Mouse (Mus musculus): ENCODE measurements around the gene Ttc3.
A peak's percentile ranks its signal among the peaks of the same experiment; 100 is the strongest.
"Not testable (repeated sequence)": the region's sequence is repeated elsewhere in the genome, so short reads cannot be mapped to it uniquely, and the experiment has no call there.

Ttc3 gene

DNA sequence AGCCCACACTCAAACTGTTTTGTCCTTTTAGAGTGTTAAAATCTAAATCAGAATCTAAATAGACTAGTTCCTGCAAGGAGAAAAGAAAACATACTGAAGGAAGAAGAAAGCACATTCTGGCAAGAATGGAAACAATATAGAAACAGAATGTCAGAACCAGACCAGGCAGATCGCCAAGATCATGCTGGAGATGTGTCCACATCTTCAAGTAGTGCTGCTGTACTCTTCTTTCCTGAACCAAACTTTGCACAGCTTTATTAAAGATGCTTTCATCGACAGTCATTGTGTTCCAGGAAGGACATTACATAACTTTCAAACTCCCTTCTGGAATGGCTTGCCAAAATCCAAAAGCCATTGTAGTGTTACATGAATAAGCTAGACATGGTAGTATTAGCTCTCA, 66.4 kb downstream of the Ttc3 start:
- DNase-seq, result no peak

DNA sequence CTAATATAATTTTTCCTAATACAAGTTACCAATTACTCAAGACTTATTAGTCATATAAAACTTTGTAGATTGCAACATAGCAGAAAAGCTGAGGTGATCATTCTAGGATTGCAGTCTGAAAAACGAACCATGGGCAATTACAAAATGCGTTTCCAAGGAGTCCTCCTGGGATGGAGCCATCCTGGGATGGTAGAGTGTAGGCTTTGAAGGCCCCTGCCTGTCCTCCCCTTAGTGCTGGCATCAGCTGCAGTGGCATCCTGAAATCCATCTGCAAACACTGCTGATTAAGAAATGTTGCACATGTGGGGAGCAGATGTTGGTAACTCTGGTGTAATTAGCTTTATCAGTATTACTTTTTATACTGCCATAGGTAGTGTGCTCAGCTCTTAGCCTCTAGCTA, 70.9 kb downstream of the Ttc3 start:
- DNase-seq, result no peak

DNA sequence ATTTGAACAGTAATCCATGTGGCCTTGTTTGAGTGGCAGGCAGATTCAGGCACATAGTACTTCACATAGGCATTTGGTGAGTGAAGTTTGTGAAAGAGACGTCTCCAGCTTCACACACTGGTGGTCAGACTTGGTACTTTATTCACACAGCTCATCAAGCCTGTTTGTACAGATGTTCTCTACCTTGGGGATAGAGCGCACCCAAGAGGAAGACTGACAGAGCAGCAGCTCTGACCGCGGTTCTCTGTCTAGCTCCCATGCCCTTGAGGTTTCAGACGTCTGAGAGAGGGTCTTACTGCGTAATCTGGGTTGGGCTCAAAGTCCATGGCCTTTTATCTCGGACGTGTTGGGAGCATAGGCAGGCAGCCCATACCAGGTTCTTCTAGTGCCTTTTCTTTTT, 78.7 kb downstream of the Ttc3 start:
- no peak for DNase-seq

DNA sequence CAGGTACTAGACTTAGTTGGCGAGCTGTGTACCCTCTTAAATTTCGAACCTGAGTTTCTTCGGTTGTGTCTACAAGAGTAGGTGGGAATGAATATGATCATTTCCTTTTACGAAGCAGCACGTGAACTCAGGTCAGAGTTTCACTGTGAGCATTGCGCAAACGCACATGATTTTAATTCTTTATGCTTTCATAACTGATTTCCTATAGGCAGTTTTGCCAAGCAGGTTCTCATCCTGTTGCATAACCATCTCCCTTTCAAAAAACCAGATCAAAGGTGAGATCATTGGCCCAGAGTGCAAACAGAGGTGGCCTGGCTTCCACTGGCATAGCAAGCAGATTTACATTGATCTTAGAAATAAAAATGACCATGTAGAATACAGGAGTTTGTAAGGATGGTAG, 79.2 kb downstream of the Ttc3 start:
- no peak for DNase-seq

DNA sequence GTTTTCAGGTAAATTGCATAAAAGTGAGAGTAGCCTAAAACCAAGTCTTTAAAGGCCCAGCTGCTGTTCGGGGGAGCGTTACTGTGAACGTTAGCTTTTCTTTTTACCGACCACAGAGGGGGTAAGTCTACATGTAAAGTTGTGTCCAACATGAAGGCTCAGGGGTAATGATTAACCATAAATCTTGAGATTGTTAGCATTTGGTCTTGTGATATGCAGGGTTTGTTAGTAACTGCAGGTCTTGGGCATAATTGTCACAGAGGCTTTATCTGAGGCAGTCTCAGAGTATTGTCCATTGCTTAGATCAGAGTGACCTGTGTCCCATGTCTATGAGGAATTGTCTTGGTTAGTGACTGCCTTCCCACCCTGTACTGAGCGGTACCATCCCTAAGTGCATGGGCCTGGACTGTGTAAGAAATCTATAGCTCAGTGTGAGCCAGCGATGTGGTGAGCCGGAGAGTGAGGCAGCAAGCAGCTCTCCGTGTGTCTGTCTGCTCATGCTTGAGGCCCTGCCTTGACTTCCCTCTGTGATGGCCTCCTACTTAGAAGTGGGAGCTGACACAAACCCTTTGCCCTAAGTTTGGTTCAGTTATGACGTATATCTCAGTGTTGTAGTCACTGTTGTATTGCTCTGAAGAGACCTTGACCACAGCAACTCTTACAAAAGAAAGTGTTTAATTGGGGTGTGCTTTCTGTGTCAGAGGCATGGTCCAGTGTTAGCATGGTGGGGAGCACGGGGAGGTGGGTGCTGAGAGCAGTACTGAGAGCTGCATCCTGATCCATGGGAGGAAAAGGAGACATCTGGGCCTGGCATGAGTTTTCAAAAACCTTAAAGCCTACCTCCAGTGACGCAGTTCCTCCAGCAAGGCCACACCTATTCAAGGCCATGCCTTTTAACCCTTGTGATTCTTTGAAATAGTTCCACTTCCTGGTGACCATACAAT, 81.4 kb downstream of the Ttc3 start:
- DNase-seq, result no peak

DNA sequence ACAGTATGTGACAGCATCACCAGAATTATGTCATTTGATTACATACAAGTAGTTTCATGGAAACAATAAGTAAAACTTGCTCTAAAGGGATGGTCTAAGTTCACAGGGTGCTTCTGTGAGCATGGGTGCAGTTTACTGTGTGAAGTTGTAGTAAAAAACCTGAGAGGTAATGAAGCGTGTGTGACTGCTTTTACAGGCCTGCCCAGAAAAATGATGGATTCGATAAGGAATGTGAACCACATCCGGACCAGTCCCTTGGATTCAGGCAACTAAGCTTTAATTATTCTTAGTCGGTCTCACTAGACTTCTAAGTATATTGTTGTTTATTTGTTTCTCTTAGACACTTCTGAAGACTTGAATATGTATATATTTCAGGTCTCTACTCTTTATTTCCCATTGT, 82.3 kb downstream of the Ttc3 start:
- DNase-seq, result no peak

DNA sequence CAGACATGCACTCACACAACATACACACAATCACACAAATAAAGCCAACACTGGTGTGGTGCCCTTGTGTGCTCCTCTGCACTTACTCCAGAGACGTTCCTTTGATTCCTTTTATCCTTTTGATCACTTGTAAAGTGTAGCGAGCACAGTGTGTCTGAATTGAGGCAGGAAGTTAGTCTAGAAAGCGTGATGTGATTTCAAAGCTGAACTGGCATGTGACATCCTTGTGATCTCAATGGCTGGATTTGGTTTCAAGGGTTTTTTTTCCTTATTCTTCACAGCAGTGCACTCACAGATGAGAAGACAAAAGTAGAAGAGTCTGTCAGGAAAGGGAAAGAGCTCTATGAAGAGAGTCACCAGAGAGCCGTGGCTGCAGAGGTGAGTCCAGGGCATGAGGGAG, 83.7 kb downstream of the Ttc3 start:
- DNase-seq, result no peak

DNA sequence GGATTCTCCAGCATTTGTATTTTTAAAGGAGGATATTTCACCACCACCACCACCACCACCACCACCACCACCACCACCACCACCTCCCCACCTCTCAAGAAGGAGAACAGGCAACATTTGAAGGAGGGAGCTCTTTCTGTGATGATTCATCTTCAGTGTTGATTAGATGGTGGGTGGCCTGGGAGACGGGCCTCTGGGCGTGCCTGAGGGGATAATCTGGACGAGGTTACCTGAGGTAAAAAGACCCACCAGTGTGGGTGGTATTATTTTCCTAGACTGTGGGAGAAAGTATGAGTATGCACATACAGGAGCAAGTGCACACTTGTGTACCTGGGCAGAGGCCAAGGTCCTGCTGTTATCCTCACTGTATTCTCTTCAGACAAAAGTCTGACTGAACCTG, 93.6 kb downstream of the Ttc3 start:
- no peak for DNase-seq

DNA sequence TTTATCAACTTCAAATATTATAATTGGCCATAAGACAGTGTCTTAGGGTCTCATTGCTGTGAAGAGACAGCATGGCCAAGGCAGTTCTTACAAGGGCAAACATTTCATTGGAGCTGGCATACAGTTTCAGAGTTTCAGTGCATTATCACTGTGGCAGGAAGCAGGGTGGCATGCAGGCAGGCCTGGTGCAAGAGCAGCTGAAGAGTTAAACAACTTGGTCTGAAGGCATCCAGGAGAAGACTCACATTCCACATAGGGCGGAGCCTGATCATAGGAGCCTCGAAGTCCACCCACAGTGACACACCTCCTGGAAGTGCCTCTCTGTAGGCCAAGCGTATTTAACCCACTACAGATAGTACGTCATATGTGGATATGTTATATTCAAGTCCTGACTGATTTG, 95.5 kb downstream of the Ttc3 start:
- no peak for DNase-seq

DNA sequence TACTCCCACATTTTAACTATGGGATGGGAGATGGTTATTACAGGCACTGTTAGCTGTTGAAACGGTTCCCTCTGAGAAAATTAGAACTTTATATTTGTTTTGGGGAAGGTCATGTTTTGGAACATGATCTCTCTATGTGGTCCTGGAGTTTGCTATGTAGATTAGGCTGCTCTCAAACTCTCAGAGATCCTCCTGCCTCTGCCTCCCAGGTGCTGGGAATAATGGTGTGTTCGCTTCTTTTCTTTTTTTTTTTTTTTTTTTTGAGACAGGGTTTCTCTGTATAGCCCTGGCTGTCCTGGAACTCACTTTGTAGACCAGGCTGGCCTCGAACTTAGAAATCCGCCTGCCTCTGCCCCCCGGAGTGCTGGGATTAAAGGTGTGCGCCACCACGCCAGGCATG, 95.9 kb downstream of the Ttc3 start:
- not testable (repeated sequence) for DNase-seq

DNA sequence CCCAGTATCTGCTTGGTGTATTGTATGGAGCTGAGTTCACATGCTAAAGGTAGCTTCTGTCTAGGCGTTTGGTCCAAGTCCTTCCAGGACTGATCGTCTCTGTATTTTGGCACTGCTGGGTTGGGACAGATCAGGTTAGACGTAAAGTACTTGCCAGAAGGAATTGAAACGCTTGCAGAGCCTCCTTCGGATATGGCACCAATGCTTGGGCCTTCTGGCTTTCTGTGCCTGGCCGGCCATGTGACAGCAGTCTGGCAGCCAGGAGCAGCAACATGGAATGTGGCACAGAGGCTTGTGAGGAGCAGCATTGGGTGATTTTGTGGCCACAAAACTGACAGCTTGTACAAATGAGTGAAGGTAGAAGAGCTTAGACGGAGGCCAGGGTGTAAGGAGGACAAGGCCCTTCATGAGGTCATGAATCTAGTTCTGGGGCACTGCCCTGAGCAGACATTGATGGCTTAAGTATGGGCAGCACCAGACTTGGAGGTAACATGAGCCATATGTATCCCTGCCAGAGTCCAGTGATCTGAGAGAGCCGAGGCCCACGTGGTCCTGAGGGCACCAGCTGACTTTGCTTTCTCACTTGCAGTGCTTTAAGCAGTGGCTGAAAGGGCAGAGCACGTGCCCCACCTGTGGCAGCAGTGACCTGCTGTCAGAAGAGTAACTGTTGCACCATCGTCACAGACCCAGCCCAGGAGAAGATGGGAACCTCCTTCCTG, 97.1 kb downstream of the Ttc3 start:
- no peak for DNase-seq

DNA sequence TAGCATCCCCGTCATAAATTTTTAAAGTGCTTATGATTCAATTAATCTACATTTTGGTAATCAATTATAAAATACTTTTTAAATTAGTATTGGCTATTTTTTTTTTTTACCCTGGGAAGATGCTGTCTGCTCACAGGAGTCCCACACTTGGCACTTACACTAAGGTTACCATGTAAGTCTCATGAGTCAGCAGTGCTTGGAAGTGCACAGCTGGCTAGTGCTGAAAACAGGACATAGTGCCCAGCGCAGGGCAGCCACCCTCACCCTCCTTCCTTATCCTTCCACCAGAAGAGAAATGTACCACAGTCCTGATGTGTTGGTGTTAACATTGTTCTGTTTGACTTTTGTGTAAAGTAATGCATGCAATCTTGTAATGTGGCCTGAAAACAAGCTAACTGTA, 98.0 kb downstream of the Ttc3 start:
- DNase-seq, result no peak

DNA sequence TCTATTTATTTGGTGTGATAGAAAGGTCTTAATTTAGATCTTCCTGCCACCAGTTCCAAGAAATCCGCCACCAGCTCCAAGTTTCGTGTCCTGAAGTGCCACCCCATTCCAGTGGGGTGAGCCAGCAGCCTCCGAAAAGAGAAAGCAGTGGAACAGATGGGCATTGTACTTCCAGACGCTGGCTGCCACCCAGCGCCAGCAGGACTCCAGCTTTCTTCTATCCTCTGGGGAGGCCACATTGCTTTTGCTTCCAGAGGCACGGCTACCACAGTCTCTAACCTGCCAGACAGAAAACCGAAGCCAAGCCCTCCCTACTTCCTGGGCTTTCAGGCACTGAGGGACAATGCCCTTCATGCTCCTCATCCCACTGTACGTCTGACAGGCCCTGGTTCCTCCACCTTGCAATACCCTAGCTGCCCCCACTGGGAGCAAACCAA, 102.1 kb downstream of the Ttc3 start:
- no peak for DNase-seq

DNA sequence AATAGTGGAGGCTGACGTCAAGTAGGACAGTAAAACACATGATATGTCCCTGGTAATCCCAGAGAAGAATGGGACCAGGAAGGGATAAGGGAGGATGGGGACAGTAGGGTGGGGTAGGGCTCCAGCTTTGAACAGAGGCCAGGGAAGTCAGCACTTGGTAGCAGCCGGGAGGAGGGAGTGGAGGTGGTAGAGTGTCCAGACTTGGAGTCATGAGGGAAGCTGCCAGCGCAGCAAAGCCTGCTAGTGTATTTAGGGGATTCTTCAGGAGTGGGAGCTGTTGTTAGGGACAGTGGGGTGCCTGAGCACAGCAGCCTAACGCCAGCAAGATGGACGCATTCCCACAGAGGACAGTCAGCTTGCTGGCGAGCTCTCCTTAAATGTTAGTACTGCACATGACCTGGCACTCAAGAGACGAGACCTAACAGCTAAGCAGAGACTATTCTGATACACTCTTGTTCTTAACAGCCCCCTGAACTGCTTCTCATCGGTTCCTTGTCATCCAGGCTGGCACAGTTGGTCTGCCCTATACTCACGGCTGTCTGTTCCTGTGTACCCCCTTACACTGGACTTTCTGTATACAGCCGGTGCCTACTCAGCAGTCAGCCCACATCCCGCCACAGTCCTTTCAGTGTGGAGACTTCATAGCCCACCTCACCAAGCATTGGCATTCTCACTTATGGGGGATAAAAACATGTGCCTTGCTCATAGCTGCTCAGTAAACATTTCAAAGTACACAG, 102.8 kb downstream of the Ttc3 start:
- no peak for DNase-seq

DNA sequence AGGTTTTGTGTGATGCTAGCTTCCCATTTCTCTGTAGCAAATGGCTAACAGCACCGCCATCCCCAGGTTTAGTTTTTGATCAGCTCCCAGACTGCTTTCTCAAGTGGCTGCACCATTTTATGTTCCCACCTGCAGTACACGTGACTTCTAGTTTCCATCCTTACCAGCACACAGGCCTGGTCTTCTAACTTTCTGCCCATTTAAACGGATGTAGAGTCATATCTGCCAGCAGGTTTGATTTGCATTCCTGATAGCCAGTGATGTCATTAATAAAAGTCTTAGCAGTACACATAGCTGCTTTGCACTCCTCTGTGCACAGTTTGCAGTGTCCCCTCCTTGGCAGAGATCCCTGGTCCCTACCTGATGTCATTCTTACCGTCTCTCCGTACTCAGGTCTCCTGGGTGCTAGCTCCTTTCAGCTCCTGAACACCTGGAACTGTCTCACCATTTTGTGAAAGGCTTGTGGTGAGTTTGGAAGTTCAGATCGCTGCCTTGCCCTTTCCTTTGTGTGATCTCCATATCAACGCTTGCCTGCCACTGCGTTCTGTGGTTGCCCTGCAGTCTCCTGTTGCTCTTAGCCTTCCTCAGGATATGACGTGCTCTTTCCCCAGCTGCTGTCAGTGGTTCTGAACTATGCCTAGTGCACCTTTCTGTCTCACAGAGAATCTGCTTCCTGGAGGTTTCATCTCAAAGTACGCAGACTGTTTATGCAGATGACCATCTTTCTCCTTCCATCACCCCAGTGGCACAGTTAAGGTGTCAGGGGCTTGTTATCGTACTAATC, 114.5 kb downstream of the Ttc3 start:
- DNase-seq, result peak; percentile 25

DNA sequence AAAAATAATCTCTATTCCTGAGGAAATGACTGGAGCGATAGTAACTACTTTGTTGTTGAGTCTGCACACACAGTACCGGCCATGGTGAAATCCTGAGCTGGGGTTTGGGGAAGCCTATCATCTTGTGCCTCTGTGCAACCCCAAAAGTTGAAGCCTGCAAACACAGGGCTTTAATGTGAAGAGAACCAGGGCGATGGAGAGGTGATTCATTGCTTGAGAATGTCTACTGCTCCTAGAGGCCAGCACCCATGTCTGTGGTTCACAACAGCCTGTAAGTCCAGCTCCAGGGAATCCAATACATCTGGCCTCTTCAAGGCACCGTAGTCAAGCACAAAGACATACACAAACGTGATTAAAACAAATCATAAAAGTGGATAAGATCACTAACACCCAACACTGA, 116.9 kb downstream of the Ttc3 start:
- DNase-seq, result no peak

DNA sequence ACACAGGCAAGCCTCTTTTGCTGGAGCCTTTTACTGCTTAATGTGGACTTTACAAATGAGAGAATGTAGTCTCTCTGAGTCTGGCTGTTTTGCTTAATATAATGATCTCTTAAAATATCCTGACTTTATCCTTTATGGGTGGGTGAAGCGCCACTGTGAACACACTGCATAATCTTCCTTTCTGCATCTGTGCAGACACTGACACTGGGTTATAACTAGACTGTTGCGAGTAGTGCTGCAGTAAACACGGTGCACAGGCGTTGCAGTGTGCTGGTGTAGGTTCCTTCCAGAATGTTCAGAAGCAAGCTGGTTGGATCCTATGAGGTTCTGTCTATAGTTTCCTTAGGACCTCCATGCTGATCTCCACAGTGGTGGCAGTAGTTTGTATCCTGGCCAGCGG, 118.9 kb downstream of the Ttc3 start:
- no peak for DNase-seq

DNA sequence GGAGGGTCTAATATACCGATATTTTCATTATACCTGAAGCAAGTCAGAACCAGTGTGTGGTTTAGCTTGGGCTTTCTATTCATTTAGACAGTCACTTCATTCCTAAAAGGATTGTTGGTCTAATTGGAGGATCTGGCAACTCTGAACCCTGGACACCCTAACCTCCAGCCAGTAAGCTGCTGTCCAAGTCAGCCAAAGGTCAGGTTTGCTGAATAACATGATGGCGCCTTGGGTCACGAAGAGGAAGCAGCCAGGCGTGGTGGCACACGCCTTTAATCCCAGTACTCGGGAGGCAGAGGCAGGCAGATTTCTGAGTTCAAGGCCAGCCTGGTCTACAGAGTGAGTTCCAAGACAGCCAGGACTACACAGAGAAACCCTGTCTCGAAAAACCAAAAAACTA, 126.8 kb downstream of the Ttc3 start:
- not testable (repeated sequence) for DNase-seq

DNA sequence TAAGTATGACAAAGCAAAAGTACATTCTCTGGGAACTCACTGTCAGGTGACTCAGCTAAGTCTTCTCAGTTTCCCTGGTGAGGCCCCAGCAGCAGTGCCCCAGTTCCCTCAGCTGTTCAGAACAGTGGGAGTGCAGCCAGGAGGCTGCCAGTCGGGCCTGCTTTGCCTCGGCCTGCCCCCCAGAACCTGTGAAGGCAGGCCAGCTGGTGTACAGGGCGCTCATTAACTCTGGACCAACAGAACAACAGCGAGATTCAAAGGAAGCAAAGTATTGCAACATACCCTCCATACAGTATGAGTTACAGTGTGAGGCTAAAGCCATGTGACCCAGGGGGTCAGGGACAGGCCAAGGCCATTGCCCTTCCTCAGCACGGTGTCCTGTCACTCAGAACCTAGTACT, 127.5 kb downstream of the Ttc3 start:
- DNase-seq, result no peak

DNA sequence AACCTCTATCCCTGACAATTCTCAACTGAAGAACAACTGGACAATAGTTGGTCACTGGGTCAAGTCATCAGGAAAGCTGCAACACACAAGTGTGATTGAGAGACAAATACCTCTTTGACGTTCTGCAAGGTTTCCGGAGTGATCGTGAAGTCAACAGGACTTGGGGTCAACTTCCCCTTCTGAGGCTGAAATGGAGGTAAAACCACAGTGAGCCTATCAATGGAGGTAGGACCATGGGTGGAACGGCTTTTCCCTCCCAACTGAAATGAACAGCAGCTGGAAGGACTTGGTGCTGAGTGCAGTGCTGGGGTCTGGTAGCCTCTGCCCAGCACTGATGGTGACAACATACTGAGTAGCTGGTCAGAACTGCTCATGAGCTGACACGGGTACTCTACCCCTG, 133.8 kb downstream of the Ttc3 start:
- DNase-seq, result no peak

DNA sequence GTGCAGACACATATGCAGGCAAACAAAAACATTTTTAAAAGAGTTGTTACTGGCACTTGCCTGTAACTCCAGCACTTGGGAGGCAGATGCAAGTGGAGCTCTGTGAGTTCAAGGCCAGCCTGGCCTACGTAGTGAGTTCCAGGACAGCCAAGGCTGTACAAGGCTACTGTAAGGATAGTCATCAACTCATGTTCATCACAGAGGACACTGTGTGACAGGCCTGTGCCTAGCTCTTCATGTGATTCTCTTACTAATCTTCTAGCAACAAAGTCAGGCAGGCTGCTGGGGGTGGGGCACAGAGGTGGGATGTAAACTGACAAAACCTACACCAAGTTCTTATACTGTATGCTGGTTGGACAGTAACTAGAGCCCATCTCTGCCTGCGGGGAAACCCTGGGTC, 136.7 kb downstream of the Ttc3 start:
- DNase-seq, result no peak

DNA sequence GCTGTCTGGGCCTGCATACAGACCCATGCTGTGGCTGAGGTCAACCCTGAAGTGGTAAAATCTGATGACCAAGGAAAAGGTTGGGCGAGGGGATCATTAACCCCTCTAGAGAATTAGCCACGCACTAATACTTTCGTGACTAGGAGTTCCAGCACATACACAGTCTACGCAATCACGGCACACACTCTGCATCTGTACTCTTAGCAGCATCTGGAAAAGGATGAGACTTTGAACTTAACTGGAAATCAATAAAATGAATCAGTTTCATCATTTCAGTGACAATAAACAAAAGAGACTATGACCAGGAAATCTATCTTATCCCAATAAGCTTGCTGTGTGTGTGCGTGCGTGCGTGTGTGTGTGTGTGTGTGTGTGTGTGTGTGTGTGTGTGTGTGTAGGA, 138.4 kb downstream of the Ttc3 start:
- DNase-seq, result no peak

DNA sequence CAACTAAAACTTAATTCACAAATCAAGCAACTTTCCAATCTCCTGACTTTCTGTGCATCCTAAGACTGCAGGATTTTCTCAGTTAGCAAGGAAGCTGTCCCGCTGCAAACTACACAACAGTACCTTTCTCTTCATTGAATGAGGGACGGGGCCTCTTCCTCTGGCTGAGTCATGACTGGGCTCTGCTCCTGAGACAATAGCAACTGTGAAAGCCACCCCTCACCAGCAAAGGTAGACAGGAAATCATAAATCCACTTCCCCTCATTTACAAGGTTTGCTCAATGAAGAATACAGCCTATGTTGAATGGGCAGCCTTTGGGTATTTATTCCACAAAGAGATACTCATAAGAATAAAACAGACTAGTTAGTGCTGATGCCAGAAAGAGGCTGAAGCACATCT, 139.6 kb downstream of the Ttc3 start:
- DNase-seq, result no peak
